Comparison of ENCODE assay signal across 8 mouse cellular contexts in genomic region chr1:136126895-136127294, GRCm38 (mm10). TPM values are rescaled to one million over a fixed set of nuclear protein-coding genes. Genes with fewer than 3 reads are reported as not detected.
DNase-seq lines count a peak whose midpoint lies in the region; ATAC-seq and TF ChIP-seq lines count a peak whose summit lies in the region.

No protein-coding gene starts in this region.

- peak; percentile 48 for DNase-seq in urinary bladder, postnatal 25 days (ENCODE audit: low spot score)
- no peak for DNase-seq in urinary bladder, postnatal 10 days (ENCODE audit: low spot score)
- DNase-seq in gastrocnemius, adult 8-10 months (ENCODE audit: low spot score in 2 of 2): peak; percentile 63 to 66
- peak; percentile 64 for DNase-seq in kidney, postnatal 14 days
- no peak for DNase-seq in hindbrain, postnatal 0 days (ENCODE audit: low spot score)
- DNase-seq in forebrain, postnatal 0 days: no peak
- no peak for DNase-seq in spleen, postnatal 10 days (ENCODE audit: low spot score in 2 of 2)
- no peak for DNase-seq in spleen, postnatal 4 days (ENCODE audit: low spot score in 2 of 2)

- no peaks in the 10 kb centered on the region for H3K36me3 ChIP-seq in hindbrain, postnatal 0 days (ENCODE audit: insufficient read depth, low read length)
- H3K36me3 ChIP-seq in forebrain, postnatal 0 days (ENCODE audit: insufficient read depth): no peaks in the 10 kb centered on the region

- no peak for ATAC-seq in hindbrain, postnatal 0 days
- ATAC-seq in forebrain, postnatal 0 days: no peak

- TF ChIP-seq CTCF in hindbrain, postnatal 0 days (IDR thresholded peaks at IDR 0.05; ENCODE audit: low read depth): no peak
- TF ChIP-seq CTCF in forebrain, postnatal 0 days (IDR thresholded peaks at IDR 0.05; ENCODE audit: low read depth): no peak

- H3K9me3 ChIP-seq in hindbrain, postnatal 0 days (ENCODE audit: low read length): no peaks in the 10 kb centered on the region
- H3K9me3 ChIP-seq in forebrain, postnatal 0 days (ENCODE audit: low read length): no peaks in the 10 kb centered on the region

- H3K4me2 ChIP-seq in hindbrain, postnatal 0 days (ENCODE audit: low read depth, low read length): no peak overlapping the region
- H3K4me2 ChIP-seq in forebrain, postnatal 0 days (ENCODE audit: low read depth): no peak overlapping the region

- H3K27me3 ChIP-seq in hindbrain, postnatal 0 days (ENCODE audit: insufficient read depth, low read length): no peaks in the 10 kb centered on the region
- H3K27me3 ChIP-seq in forebrain, postnatal 0 days (ENCODE audit: insufficient read depth, low read length): no peaks in the 10 kb centered on the region

- no peak overlapping the region for H3K4me3 ChIP-seq in hindbrain, postnatal 0 days (ENCODE audit: low read length)
- no peak overlapping the region for H3K4me3 ChIP-seq in forebrain, postnatal 0 days (ENCODE audit: low read depth, low read length)

- H3K4me1 ChIP-seq in hindbrain, postnatal 0 days (ENCODE audit: insufficient read depth, low read length): peaks cover 19% of the 10 kb centered on the region
- H3K4me1 ChIP-seq in forebrain, postnatal 0 days (ENCODE audit: insufficient read depth): peaks cover 6% of the 10 kb centered on the region; the same call in 1 of the 2 replicates

- no peak overlapping the region for H3K9ac ChIP-seq in hindbrain, postnatal 0 days (replicated peaks; ENCODE audit: low read length)
- no peak overlapping the region for H3K9ac ChIP-seq in forebrain, postnatal 0 days

- 72% methylated on average over 10 of the region's 10 CpGs for WGBS in hindbrain, postnatal 0 days
- WGBS in forebrain, postnatal 0 days: 70% methylated on average over 10 of the region's 10 CpGs

- no peak overlapping the region for H3K27ac ChIP-seq in hindbrain, postnatal 0 days
- H3K27ac ChIP-seq in forebrain, postnatal 0 days (ENCODE audit: low read depth, low read length): no peak overlapping the region

RNA-seq across cellular contexts. Expression of gene Kif21b, which starts 4.3 kb away (rescaled TPM):
- under 1 TPM; 0.31 to 0.70 (median 0.34) TPM for total RNA-seq in gastrocnemius, adult 8-10 months (2022)
- total RNA-seq in hindbrain, postnatal 0 days (2014; rRNA removed): 144 and 155 TPM in 2 replicates
- polyA plus RNA-seq in hindbrain, postnatal 0 days (2015; fragmentation: Nextera tagmentation; extraction: Ambion mirVana): 22.6 and 26.8 TPM in 2 replicates
- total RNA-seq in forebrain, postnatal 0 days (2014; rRNA removed): 120 and 135 TPM in 2 replicates
- polyA plus RNA-seq in forebrain, postnatal 0 days (2015; fragmentation: Nextera tagmentation; extraction: Ambion mirVana): 24.8 and 29.2 TPM in 2 replicates

Comparison
In these comparisons a context has a peak if more than half of its experiments do, and no peak if none do; other contexts are left out.
1. DNase-seq: peak in urinary bladder, postnatal 25 days (single experiment), gastrocnemius, adult 8-10 months (2 of 2) and kidney, postnatal 14 days (single experiment); none in urinary bladder, postnatal 10 days (single experiment), hindbrain, postnatal 0 days (single experiment), forebrain, postnatal 0 days (single experiment), spleen, postnatal 10 days (0 of 2) and spleen, postnatal 4 days (0 of 2).
2. RNA of gene Kif21b, which starts 4.3 kb away (total RNA-seq): 144 to 155 TPM in hindbrain, postnatal 0 days and 120 to 135 TPM in forebrain, postnatal 0 days; 0.31 to 0.70 TPM in gastrocnemius, adult 8-10 months; every median in the first group is over 10 times any median in the second.